Mouse (Mus musculus) embryonic facial prominence, embryonic 10.5 days (tissue): ENCODE measurements around the gene Olfr722. TPM values are rescaled to one million over a fixed set of nuclear protein-coding genes. Genes with fewer than 3 reads are reported as not detected.
"Not testable (repeated sequence)": the region's sequence is repeated elsewhere in the genome, so short reads cannot be mapped to it uniquely, and the experiment has no call there.

ENCODE experiments used
- DNase-seq: peaks from one replicate; pipeline ENCODE4 v3.0.0-alpha.2; 2017; ENCODE audit warnings: low spot score
- H3K27ac ChIP-seq: fragments of 300-500 bp; sonication (generic); replicated peaks from 2 replicates; pipeline ENCODE4 v1.5.1; 2016; ENCODE audit warnings: mild to moderate bottlenecking
- H3K27me3 ChIP-seq: fragments of 300-500 bp; sonication (generic); replicated peaks from 2 replicates; pipeline ENCODE4 v1.6.1; 2016; ENCODE audit warnings: low read depth, mild to moderate bottlenecking; ENCODE audit not compliant: poor library complexity, severe bottlenecking
- H3K36me3 ChIP-seq: fragments of 300-500 bp; sonication (generic); replicated peaks from 2 replicates; pipeline ENCODE4 v1.6.1; 2016; ENCODE audit warnings: mild to moderate bottlenecking, moderate library complexity
- H3K4me1 ChIP-seq: fragments of 300-500 bp; sonication (generic); 2 replicates; pipeline ENCODE4 v1.6.1; 2016
- H3K4me3 ChIP-seq: fragments of 300-500 bp; sonication (generic); 2 replicates; pipeline ENCODE4 v1.5.1; 2016; ENCODE audit warnings: mild to moderate bottlenecking, moderate library complexity
- H3K9me3 ChIP-seq: fragments of 300-500 bp; sonication (generic); 2 replicates; pipeline ENCODE4 v1.6.1; 2016; ENCODE audit warnings: mild to moderate bottlenecking
- polyA plus RNA-seq: library from polyadenylated mRNA; unstranded; fragments of >200 nt; fragmentation: Nextera tagmentation; extraction: Ambion mirVana; gene quantifications from 2 replicates; pipeline ENCODE4 v1.2.1, GENCODE M21; 2016

Olfr722 gene
- not detected in 2 replicates for polyA plus RNA-seq

GRCm38 (mm10) chr14:49901899-49902298, at the start of gene Olfr722:
Gene Olfr722, minus strand, starts transcription at chr14:49901999.
- Histone ChIP-seq H3K27ac (no peak within 1 kb of the TSS), H3K36me3 (no peaks in the 10 kb centered on the region), H3K9me3 (no peaks in the 10 kb centered on the region), H3K27me3 (no peaks in the 10 kb centered on the region), H3K4me1 (no peaks in the 10 kb centered on the region), H3K4me3 (no peak within 1 kb of the TSS)
- DNase-seq: no peak

- not testable (repeated sequence) for H3K36me3 ChIP-seq, H3K9me3 ChIP-seq, DNase-seq, H3K27ac ChIP-seq, H3K4me1 ChIP-seq, H3K4me3 ChIP-seq, H3K27me3 ChIP-seq
Measured at GRCm38 (mm10) chr14:49931687-49932086, 29.9 kb upstream of the Olfr722 start, which contains the start of gene Olfr723. Gene Olfr723, minus strand, starts transcription at chr14:49931787.

- Histone ChIP-seq H3K27me3 (no peaks in the 10 kb centered on the region), H3K36me3 (no peaks in the 10 kb centered on the region), H3K9me3 (no peaks in the 10 kb centered on the region), H3K4me3 (no peak overlapping the region), H3K4me1 (no peaks in the 10 kb centered on the region), H3K27ac (no peak overlapping the region)
- peak; percentile 12 for DNase-seq
Measured at GRCm38 (mm10) chr14:49860387-49860786, 41.4 kb downstream of the Olfr722 start.

Other genes starting within 250 kb of the Olfr722 start
- 18.8 and 22.8 TPM in 2 replicates for gene Armh4, start 118.6 kb downstream of the Olfr722 start, polyA plus RNA-seq
- gene Olfr723, start 29.8 kb upstream of the Olfr722 start, polyA plus RNA-seq: not detected in 2 replicates
- not detected in 2 replicates for gene Olfr724, start 61.3 kb upstream of the Olfr722 start, polyA plus RNA-seq
- gene Olfr725, start 138.4 kb upstream of the Olfr722 start, polyA plus RNA-seq: not detected in 2 replicates
- gene Olfr726, start 189.0 kb upstream of the Olfr722 start, polyA plus RNA-seq: not detected in 2 replicates
- not detected in 2 replicates for gene Olfr727, start 221.2 kb upstream of the Olfr722 start, polyA plus RNA-seq
- gene Olfr728, start 240.7 kb upstream of the Olfr722 start, polyA plus RNA-seq: not detected in 2 replicates